Mouse (Mus musculus): ENCODE measurements at regions not wholly inside any gene's neighbourhood (a gene's known extent, or its start where the extent isn't known, plus 50 kb on each side); places are given as distances from the start of the nearest gene placed in this dataset.

- Histone ChIP-seq H3K4me3 (ENCODE audit: low read length) (no peak overlapping the region), H3K4me1 (ENCODE audit: insufficient read depth, low read length) (peaks cover 1% of the 10 kb centered on the region; the same call in 1 of the 2 replicates), H3K4me2 (replicated peaks; ENCODE audit: low read depth, low read length) (0 out of 2 replicates have a peak overlapping the region, but pooled peaks have one; percentile 1), H3K9ac (replicated peaks; ENCODE audit: low read length) (no peak overlapping the region), H3K36me3 (ENCODE audit: insufficient read depth, low read length) (no peaks in the 10 kb centered on the region), H3K27ac (ENCODE audit: low read length) (peak overlapping the region; percentile 57; the same call in 1 of the 2 replicates), H3K27me3 (ENCODE audit: insufficient read depth, low read length) (no peaks in the 10 kb centered on the region), H3K9me3 (ENCODE audit: low read length) (no peaks in the 10 kb centered on the region)
- WGBS, result 50% methylated on average over 15 of the region's 15 CpGs
- ATAC-seq (ENCODE audit: low FRiP score, low TSS enrichment), result peak; percentile 69
Measured at GRCm38 (mm10) chr10:43707821-43708373, 129.8 kb downstream of the Cd24a start.

GRCm38 (mm10) chr10:43709278-43710033 is 131.4 kb downstream of the Cd24a start:
- Histone ChIP-seq H3K4me3 (ENCODE audit: low read length) (no peak overlapping the region), H3K4me1 (ENCODE audit: insufficient read depth, low read length) (no peaks in the 10 kb centered on the region; the same call in 1 of the 2 replicates), H3K27ac (ENCODE audit: low read length) (no peak overlapping the region), H3K4me2 (replicated peaks; ENCODE audit: low read depth, low read length) (no peak overlapping the region), H3K9ac (replicated peaks; ENCODE audit: low read length) (no peak overlapping the region), H3K27me3 (ENCODE audit: insufficient read depth, low read length) (no peaks in the 10 kb centered on the region), H3K36me3 (ENCODE audit: insufficient read depth, low read length) (no peaks in the 10 kb centered on the region), H3K9me3 (ENCODE audit: low read length) (no peaks in the 10 kb centered on the region)
- WGBS, result 95% methylated on average over 6 of the region's 6 CpGs
- ATAC-seq (ENCODE audit: low FRiP score, low TSS enrichment), result no peak

GRCm38 (mm10) chr10:43710186-43710885 is 132.3 kb downstream of the Cd24a start:
- Histone ChIP-seq H3K4me3 (ENCODE audit: low read length) (no peak overlapping the region), H3K27me3 (ENCODE audit: insufficient read depth, low read length) (no peaks in the 10 kb centered on the region), H3K36me3 (ENCODE audit: insufficient read depth, low read length) (no peaks in the 10 kb centered on the region), H3K4me1 (ENCODE audit: insufficient read depth, low read length) (no peaks in the 10 kb centered on the region; the same call in 1 of the 2 replicates), H3K9ac (replicated peaks; ENCODE audit: low read length) (no peak overlapping the region), H3K4me2 (replicated peaks; ENCODE audit: low read depth, low read length) (no peak overlapping the region), H3K27ac (ENCODE audit: low read length) (no peak overlapping the region), H3K9me3 (ENCODE audit: low read length) (no peaks in the 10 kb centered on the region)
- no peak for ATAC-seq (ENCODE audit: low FRiP score, low TSS enrichment)
- 77% methylated on average over 8 of the region's 8 CpGs for WGBS

- no peak overlapping the region for H3K4me3 ChIP-seq (ENCODE audit: low read length)
- no peaks in the 10 kb centered on the region for H3K9me3 ChIP-seq (ENCODE audit: low read length)
- H3K4me1 ChIP-seq (ENCODE audit: insufficient read depth, low read length), result no peaks in the 10 kb centered on the region; the same call in 1 of the 2 replicates
- no peak overlapping the region for H3K9ac ChIP-seq (replicated peaks; ENCODE audit: low read length)
- 91% methylated on average over 2 of the region's 2 CpGs for WGBS
- H3K36me3 ChIP-seq (ENCODE audit: insufficient read depth, low read length), result no peaks in the 10 kb centered on the region
- no peak for ATAC-seq (ENCODE audit: low FRiP score, low TSS enrichment)
- no peak overlapping the region for H3K4me2 ChIP-seq (replicated peaks; ENCODE audit: low read depth, low read length)
- H3K27me3 ChIP-seq (ENCODE audit: insufficient read depth, low read length), result no peaks in the 10 kb centered on the region
- H3K27ac ChIP-seq (ENCODE audit: low read length), result no peak overlapping the region
Measured at GRCm38 (mm10) chr10:43710886-43711256, 132.8 kb downstream of the Cd24a start.

GRCm38 (mm10) chr10:43712657-43713056 is 134.6 kb downstream of the Cd24a start:
- Histone ChIP-seq H3K4me1 (ENCODE audit: insufficient read depth, low read length) (no peaks in the 10 kb centered on the region), H3K9me3 (ENCODE audit: low read length) (no peaks in the 10 kb centered on the region), H3K36me3 (ENCODE audit: insufficient read depth, low read length) (no peaks in the 10 kb centered on the region), H3K27ac (ENCODE audit: low read length) (no peak overlapping the region), H3K4me3 (ENCODE audit: low read length) (no peak overlapping the region), H3K9ac (replicated peaks; ENCODE audit: low read length) (no peak overlapping the region), H3K27me3 (ENCODE audit: insufficient read depth, low read length) (no peaks in the 10 kb centered on the region), H3K4me2 (replicated peaks; ENCODE audit: low read depth, low read length) (no peak overlapping the region)
- no peak for ATAC-seq (ENCODE audit: low FRiP score, low TSS enrichment)

DNA sequence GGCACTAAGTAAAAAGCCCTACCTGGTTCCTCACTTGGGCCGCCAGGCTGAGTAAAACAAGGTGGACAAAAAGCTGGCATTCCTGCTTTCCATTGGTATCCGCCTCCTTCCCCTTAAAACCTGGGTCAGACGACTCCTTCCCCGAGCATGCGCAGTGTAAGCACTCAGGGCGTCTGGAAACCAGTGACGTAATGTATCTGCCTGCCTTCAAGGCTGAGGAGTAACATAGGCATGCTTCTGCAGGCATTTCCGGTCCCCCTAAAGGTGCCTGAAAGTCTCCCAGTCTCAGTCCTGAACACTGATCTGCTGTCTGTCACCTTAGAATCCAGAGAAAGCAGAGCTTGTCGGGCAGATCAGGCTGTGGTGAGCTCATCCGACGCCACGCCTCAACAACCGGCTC is 140.7 kb downstream of the Cd24a start:
- Histone ChIP-seq H3K27me3 (ENCODE audit: insufficient read depth, low read length) (no peaks in the 10 kb centered on the region), H3K27ac (ENCODE audit: low read length) (peak overlapping the region; percentile 57; the same call in 1 of the 2 replicates), H3K9ac (replicated peaks; ENCODE audit: low read length) (no peak overlapping the region), H3K4me1 (ENCODE audit: insufficient read depth, low read length) (peaks cover 25% of the 10 kb centered on the region), H3K36me3 (ENCODE audit: insufficient read depth, low read length) (no peaks in the 10 kb centered on the region), H3K9me3 (ENCODE audit: low read length) (no peaks in the 10 kb centered on the region), H3K4me2 (replicated peaks; ENCODE audit: low read depth, low read length) (no peak overlapping the region), H3K4me3 (ENCODE audit: low read length) (no peak overlapping the region)
- WGBS, result 39% methylated on average over 13 of the region's 13 CpGs
- ATAC-seq (ENCODE audit: low FRiP score, low TSS enrichment), result no peak

- H3K27ac ChIP-seq (ENCODE audit: low read length), result no peak overlapping the region
- no peak overlapping the region for H3K4me3 ChIP-seq (ENCODE audit: low read length)
- H3K9me3 ChIP-seq (ENCODE audit: low read length), result no peaks in the 10 kb centered on the region
- WGBS, result 53% methylated on average over 4 of the region's 4 CpGs
- no peaks in the 10 kb centered on the region for H3K27me3 ChIP-seq (ENCODE audit: insufficient read depth, low read length)
- H3K9ac ChIP-seq (replicated peaks; ENCODE audit: low read length), result no peak overlapping the region
- H3K4me2 ChIP-seq (replicated peaks; ENCODE audit: low read depth, low read length), result no peak overlapping the region
- peaks cover 31% of the 10 kb centered on the region for H3K4me1 ChIP-seq (ENCODE audit: insufficient read depth, low read length)
- no peaks in the 10 kb centered on the region for H3K36me3 ChIP-seq (ENCODE audit: insufficient read depth, low read length)
- no peak for ATAC-seq (ENCODE audit: low FRiP score, low TSS enrichment)
Measured at GRCm38 (mm10) chr10:43721356-43721755, 143.3 kb downstream of the Cd24a start.

DNA sequence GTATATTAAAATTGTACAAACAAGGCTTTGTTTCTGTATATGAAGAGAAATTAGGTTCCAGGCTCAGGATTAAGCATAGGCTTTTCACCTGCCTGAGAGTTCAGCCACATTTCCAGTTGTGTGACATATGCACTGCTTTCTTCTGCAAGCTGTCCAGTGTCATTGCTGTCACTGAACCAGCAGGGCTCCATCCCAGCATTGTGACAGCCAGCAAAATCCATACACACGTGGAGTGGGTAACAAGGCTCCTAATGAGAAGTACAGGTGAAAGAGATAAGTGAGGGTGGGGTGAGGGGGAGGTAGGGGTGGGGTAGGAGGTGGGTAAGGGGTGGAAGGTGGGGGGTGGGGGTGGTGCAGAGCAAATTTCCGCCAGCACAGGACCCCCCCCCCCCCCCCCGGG is 144.1 kb downstream of the Cd24a start:
- no peaks in the 10 kb centered on the region for H3K9me3 ChIP-seq (ENCODE audit: low read length)
- no peak overlapping the region for H3K4me3 ChIP-seq (ENCODE audit: low read length)
- no peaks in the 10 kb centered on the region for H3K27me3 ChIP-seq (ENCODE audit: insufficient read depth, low read length)
- peaks cover 31% of the 10 kb centered on the region for H3K4me1 ChIP-seq (ENCODE audit: insufficient read depth, low read length)
- H3K9ac ChIP-seq (replicated peaks; ENCODE audit: low read length), result no peak overlapping the region
- peak overlapping the region; percentile 65; the same call in 1 of the 2 replicates for H3K4me2 ChIP-seq (replicated peaks; ENCODE audit: low read depth, low read length)
- H3K27ac ChIP-seq (ENCODE audit: low read length), result peak overlapping the region; percentile 85
- no peak for ATAC-seq (ENCODE audit: low FRiP score, low TSS enrichment)
- no peaks in the 10 kb centered on the region for H3K36me3 ChIP-seq (ENCODE audit: insufficient read depth, low read length)
- 0% methylated on average over 3 of the region's 3 CpGs for WGBS

- peak overlapping the region; percentile 85 for H3K27ac ChIP-seq (ENCODE audit: low read length)
- no peaks in the 10 kb centered on the region for H3K9me3 ChIP-seq (ENCODE audit: low read length)
- H3K4me1 ChIP-seq (ENCODE audit: insufficient read depth, low read length), result peaks cover 31% of the 10 kb centered on the region
- no peaks in the 10 kb centered on the region for H3K36me3 ChIP-seq (ENCODE audit: insufficient read depth, low read length)
- no peaks in the 10 kb centered on the region for H3K27me3 ChIP-seq (ENCODE audit: insufficient read depth, low read length)
- H3K4me3 ChIP-seq (ENCODE audit: low read length), result peak overlapping the region; percentile 35
- peak overlapping the region; percentile 60 for H3K9ac ChIP-seq (replicated peaks; ENCODE audit: low read length)
- ATAC-seq (ENCODE audit: low FRiP score, low TSS enrichment), result peak; percentile 86
- 2% methylated on average over 23 of the region's 23 CpGs for WGBS
- peak overlapping the region; percentile 65 for H3K4me2 ChIP-seq (replicated peaks; ENCODE audit: low read depth, low read length)
Measured at GRCm38 (mm10) chr10:43722711-43723614, 144.9 kb downstream of the Cd24a start.
